Mouse (Mus musculus): ENCODE results near the gene Ghdc. TPM values are rescaled to one million over a fixed set of nuclear protein-coding genes. Genes with fewer than 3 reads are reported as not detected.

The Ghdc gene
- total RNA-seq, 2 experiments from 2014 or later, result 4.8 to 4.9 TPM

GRCm38 (mm10) chr11:100746546-100746945, 24.2 kb downstream of the Ghdc start:
- no peak for DNase-seq

DNA sequence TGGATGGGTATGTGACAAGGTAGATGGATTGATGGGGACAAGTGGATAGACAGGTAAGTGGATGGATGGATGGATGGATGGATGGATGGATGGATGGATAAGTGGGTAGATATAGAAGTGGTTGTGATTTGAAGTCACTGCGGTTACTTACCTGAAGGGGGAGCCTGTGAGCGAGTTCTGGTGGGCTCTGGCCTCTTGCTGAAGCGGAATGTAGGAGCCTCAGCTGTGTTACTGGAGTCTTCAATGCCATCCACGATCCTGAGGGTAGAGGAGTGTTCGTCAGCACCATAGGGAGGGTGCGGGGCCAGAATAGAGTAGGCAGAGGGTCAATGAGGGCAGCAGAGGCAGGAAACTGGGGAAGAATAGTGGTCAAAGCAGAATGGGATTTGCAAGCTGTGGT, 25.7 kb downstream of the Ghdc start:
- no peak for DNase-seq

DNA sequence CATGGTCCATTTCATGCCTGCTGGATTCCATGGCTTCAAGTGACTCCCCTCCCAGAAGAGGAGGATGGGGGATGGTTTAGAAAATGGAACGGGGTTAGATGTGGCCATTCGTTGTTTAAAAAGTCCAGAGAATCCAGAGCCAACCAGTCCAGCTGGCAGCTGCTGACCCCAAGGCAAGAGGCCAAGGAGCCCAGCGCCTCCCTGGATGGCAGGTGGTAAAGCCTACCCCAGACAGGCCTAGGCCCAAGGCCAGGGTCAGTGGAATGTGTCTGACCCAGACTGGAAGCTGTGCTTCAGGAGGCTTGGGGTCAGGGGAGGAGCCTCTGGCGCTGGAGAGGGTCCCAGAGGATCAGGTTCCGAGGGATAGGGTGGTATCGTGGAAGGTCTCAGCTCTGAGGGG, 29.4 kb downstream of the Ghdc start:
- DNase-seq, result peak; percentile 73

GRCm38 (mm10) chr11:100738749-100739148, 32.0 kb downstream of the Ghdc start:
- no peak for DNase-seq

- DNase-seq, result peak; percentile 99
These were observed 32.6 kb downstream of the Ghdc start, which contains the start of gene Rab5c for GRCm38 (mm10) chr11:100738066-100738604. Gene Rab5c, minus strand, starts transcription at chr11:100738215.

- DNase-seq, result no peak
These were observed 33.5 kb downstream of the Ghdc start for GRCm38 (mm10) chr11:100737105-100737733.

- no peak for DNase-seq
These were observed 34.0 kb downstream of the Ghdc start for GRCm38 (mm10) chr11:100736746-100737080.

DNA sequence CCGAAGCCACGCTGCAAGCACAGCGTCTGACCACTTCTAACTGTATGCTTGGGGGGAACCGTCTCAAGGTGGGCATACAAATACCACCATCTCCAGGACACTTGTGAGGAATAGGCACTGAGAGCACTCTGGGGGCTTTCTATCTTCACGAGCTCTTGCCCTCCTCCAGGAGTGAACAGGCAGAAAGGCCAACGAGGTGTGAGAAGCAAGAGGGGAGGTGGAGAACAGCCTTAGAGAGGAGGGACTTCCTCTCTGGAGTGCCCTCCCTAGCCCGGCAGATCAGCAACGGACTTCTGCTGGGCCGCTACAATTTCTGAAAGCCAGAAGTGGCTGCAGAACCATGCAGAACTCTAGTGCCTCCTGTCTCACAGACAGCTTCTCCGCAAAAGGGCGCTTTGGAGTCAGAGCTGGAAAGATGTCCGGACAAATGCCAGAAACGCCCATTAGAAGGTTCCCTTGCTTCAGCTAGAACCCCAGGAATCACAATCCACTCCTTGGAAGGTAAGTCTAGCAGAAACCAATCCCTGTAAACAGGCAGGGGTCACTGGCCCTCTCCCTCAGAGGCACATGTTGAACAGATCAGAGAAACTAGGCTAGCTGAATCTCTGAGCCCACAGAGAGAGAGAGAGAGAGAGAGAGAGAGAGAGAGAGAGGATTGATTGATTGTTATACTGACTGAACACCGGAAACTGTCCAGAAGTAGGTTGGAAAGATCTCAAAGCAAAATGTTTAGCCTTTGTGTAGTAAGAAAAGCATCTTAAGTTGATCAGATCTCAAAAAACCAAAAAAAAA, 34.6 kb downstream of the Ghdc start:
- DNase-seq, result no peak

DNA sequence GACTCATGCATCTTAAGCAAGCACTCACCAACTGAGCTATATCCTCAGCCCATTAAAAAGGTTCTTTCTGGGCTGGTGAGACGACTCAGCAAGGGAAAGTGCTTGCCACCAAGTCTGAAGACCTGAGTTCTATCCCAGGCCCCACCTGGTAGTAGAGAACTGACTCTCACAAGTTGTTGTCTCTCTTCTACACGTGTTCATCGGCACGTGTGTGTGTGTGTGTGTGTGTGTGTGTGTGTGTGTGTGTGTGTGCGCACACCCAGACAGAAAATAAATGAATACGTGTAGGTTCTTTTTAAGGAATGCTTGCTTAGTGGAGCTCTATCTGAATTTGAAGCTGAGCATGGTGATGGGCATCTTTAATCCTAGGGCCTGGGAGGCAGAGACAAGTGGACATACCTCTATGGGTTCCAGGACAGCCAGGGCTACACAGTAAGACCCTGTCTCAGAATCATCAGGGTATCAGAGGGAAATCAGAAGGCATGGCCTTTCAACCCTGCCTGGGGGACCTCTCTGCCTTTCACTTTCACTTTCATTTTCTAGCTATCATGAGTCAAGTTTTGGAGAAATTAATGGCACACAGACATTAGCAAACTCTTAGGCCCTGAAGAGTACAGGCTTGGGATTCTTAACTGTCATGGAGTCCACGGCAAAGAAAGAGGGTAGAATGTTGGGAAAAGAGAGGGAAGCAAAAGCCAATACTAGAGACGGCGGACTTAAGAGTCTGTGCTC, 35.5 kb downstream of the Ghdc start:
- no peak for DNase-seq

DNA sequence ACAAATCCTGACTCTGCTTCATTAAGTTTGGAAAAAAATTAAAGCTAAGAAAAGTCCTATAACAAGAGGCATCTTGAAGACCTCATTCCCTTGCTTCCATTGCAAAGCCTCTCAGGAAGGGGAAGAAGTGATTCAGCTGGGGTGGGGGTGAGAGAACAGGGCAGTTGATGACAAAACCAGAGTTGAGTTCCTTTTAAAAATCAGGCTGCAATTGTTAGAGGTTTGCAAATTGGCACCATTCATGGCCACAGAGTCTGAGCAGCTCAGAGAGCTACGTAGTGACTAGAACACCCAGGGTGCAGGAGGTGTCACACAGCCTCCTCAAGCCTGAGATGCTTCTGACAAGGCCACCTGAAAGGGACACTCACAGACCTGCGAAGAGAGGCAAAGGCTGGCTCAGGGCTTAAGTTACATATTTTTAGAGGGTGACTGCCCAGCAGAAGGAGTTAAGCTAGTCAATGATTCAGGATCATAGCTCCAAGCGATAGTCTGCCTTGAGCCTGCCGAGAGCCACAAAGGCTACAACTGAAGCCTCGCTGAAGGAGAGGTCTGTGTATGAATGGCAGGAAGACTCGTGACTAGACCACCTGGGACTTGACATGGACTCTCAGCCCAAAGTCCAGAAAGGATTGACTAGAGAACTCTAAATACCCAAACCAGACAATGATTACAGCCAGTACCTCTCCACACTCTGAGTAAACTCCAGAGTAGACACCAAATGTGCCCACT, 40.1 kb downstream of the Ghdc start:
- no peak for DNase-seq

- DNase-seq, result no peak
These were observed 40.8 kb downstream of the Ghdc start for GRCm38 (mm10) chr11:100729976-100730375.

- peak; percentile 44 for DNase-seq
These were observed 42.2 kb downstream of the Ghdc start for GRCm38 (mm10) chr11:100728601-100729000.

DNA sequence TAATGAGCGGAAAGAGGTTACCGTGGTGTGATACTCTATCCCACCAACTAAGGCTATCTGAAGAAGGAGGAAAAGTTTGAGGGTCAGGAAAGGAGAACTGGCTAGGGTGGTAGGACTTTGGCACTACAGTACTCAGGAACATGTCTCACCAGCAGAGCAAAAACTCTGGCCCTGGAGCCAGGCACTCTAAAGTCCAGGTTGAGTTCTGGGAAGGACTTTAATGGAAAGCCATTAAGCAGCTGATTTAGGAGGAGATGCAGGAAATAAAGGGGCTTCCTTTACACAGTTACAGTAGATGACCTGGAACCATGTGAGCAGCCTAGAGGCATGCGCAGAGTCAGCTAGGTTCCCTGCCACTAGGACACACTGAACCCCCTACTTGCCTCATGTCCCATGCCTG, 43.6 kb downstream of the Ghdc start:
- DNase-seq, result no peak

DNA sequence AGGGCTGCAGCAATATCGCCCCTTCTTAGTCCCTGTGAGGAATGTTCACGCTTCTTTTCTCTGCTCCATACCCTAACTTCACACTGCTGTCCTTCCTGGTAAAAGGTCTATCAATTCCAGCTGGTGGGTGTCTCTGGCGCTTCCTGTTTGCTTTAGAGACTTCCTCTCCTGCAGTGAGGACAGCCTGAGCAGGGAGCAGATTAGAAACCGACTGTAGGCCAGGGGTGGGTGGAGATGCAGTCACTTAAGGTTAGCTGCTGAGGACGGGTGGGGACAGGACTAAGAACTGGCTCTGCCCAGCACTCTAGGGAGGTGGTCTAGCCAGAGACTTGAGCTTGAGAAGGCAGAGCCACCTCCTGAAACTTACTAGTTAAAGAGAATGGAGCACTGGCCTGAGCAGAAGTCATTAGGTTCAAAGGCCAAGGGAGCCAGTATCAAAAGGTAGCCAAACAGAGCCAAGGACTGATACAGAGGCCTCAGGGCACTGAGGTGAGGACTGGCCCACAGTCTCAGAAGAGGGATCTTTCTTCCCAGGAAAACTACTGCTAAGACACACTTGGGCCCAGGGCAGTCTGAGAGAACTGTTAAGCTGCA, 45.7 kb downstream of the Ghdc start:
- peak; percentile 49 for DNase-seq

DNA sequence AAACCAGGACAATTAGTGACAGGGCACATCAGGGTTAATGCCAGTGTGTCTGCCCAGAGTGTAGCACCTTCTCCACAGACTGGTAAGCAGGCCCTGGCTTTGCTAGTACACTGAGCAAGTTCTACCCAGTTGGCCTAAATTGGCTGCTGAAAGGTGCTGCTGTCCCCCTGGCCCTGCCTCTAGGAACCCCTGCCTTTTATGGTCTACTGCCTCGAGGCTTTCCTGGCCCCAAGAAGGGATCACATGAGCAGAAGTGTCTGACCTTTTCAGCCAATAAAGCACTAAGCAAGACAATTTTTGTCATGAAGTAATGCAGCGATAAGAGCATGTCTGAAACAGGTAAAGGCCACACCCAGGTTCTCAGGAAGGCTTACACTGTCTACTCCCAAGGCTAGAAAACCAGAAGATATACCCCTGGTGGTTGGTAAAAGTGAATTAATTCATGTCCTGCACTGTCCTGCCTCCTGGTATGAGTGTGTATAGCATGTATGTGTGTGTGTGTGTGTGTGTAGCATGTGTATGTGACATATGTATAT, 48.2 kb downstream of the Ghdc start:
- no peak for DNase-seq

DNA sequence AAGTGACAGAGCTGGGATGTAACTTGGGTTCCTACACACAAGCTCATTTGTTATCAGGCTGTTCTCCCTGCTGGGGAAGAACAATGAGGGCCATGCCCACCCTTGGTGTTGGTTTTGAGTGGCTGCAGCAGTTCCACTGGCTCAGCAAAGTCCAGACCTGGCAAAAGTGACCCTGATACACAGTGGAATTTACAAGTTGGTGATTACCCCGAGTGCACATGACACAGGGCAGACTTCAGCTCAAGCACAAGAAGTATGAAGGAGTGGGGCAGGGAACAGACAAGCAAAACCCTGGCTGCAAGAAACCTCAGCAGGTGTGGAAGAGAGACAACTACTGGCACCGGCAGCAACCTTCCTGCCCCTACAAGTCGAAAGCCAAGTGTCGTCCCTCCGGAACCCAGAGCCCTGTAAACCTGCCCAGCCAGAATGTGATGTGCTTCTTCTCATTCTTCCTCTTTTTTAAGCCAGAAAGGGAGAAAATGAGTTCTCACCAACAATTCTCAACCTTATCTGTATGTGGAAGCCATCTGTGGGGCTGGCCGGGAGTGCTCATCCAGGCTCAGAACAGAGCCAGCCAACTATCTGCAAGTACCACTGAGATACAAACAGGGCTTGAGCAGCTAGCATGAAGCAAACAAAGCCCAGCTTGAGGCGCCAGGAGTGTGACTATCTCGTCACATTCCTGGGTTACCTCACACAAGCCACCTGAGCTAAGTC, 48.8 kb downstream of the Ghdc start:
- no peak for DNase-seq

DNA sequence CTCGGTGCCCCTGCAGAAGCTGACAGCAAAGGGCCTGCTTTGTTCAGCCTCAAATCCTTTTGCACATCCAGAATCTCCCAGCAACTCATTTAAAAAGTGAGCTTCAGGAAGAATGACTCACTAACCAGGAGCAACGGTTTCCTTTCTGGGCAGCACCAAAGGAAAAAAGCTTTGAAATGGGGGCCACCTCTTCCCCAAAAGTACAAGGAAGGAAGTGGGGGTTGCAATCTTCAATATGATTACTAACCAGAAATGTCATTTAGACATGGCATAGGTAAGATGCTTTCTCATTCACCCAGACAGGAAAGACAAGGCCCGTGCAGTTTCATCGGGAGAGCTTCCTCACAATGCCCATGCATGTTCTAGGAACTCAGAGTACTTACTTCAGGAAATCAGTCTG, 49.5 kb downstream of the Ghdc start:
- no peak for DNase-seq

DNA sequence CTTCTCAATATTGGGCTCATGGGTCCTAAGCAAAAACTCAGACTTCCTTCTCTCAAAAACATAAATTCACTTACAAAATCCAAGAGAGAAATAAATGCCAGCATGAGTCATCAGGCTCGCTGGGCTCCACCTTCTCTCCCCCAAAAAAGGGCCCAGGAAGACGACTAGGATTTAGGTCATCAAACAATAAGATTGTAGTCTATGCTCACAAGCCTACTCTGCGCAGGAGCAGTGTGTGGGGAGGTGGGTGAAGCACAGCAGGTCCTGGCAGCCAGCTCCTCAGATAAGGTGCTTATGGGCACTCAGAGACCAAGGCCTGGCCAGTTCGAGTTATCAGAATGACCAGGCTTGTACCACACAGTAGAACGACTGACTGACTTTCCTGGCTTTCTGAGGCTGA, 50.4 kb downstream of the Ghdc start:
- DNase-seq, result no peak

GRCm38 (mm10) chr11:100719893-100720292, 50.9 kb downstream of the Ghdc start:
- DNase-seq, result no peak

DNA sequence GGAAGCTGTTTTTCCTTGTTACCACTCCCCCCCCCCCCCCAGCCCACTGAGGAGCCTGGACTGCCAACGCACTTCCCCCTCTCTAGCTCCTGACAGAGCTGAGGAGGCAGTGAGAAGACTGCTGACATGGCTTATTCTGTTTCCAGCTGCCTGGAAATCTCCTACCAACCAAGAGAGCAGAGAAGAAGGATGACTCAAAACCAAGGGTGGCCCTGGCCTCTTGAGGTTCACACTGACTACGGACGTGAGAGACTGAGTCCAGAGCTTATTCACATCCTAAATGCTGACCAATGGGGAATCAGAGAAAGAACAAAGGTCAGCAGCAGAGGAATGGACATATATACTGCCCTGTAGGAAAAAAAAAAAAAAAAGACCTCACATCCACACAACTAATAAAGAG, 51.4 kb downstream of the Ghdc start:
- DNase-seq, result no peak

- DNase-seq, result no peak
These were observed 51.9 kb downstream of the Ghdc start for GRCm38 (mm10) chr11:100718866-100719265.
